Mouse (Mus musculus) embryonic facial prominence, embryonic 14.5 days (tissue): ENCODE measurements around the gene Rnf227. TPM values are rescaled to one million over a fixed set of nuclear protein-coding genes. Genes with fewer than 3 reads are reported as not detected.

Source experiments
- ATAC-seq: fragments of 200-750 bp; cut with Nextera tagmentation; 2 replicates; pipeline ENCODE4 v1.8.0; 2017; ENCODE audit warnings: low read depth, moderate number of reproducible peaks, moderate TSS enrichment
- DNase-seq: peaks from one replicate; pipeline ENCODE4 v3.0.0-alpha.2; 2015; ENCODE audit warnings: low spot score
- H3K27ac ChIP-seq: fragments of 300-500 bp; sonication (generic); replicated peaks from 2 replicates; pipeline ENCODE4 v1.5.1; 2014; ENCODE audit warnings: low read depth, mild to moderate bottlenecking, low read length, moderate library complexity
- H3K27me3 ChIP-seq: fragments of 300-500 bp; sonication (generic); replicated peaks from 2 replicates; pipeline ENCODE4 v1.6.1; 2014; ENCODE audit warnings: low read length; ENCODE audit not compliant: control insufficient read depth, insufficient read depth
- H3K36me3 ChIP-seq: fragments of 300-500 bp; sonication (generic); 2 replicates; pipeline ENCODE4 v1.6.1; 2014; ENCODE audit warnings: low read length, mixed read lengths; ENCODE audit not compliant: control insufficient read depth, insufficient read depth
- H3K4me1 ChIP-seq: fragments of 300-500 bp; sonication (generic); 2 replicates; pipeline ENCODE4 v1.6.1; 2014; ENCODE audit warnings: antibody characterized with exemption, low read length; ENCODE audit not compliant: control insufficient read depth, insufficient read depth
- H3K4me2 ChIP-seq: fragments of 300-500 bp; sonication (generic); 2 replicates; pipeline ENCODE4 v1.6.1; 2014; ENCODE audit warnings: low read depth, mild to moderate bottlenecking, low read length, moderate library complexity, mixed read lengths
- H3K4me3 ChIP-seq: fragments of 300-500 bp; sonication (generic); 2 replicates; pipeline ENCODE4 v1.5.1; 2014; ENCODE audit warnings: low read depth, mild to moderate bottlenecking, low read length
- H3K9ac ChIP-seq: fragments of 300-500 bp; sonication (generic); 2 replicates; pipeline ENCODE4 v1.6.1; 2014; ENCODE audit warnings: low read depth, mild to moderate bottlenecking, low read length, moderate library complexity, mixed read lengths
- H3K9me3 ChIP-seq: fragments of 300-500 bp; sonication (generic); 2 replicates; pipeline ENCODE4 v1.6.1; 2016; ENCODE audit warnings: low read length; ENCODE audit not compliant: control insufficient read depth
- WGBS: fragments of 180-500 bp; shearing (Covaris S2); extraction: QIAGEN DNeasy Blood & Tissue Kit; methylation state at CpG from one replicate; pipeline ENCODE4 v1.1.7; 2014; 5-methylcytosine and 5-hydroxymethylcytosine counted together
- polyA plus RNA-seq: library from polyadenylated mRNA; unstranded; fragments of >200 nt; fragmentation: Nextera tagmentation; extraction: Ambion mirVana; gene quantifications from 2 replicates; pipeline ENCODE4 v1.2.1, GENCODE M21; 2014

The Rnf227 gene
- polyA plus RNA-seq, 1 experiment from 2014 or later: 17.1 TPM

GRCm38 (mm10) chr11:69326408-69327156, 13.7 kb upstream of the Rnf227 start:
- H3K4me1 ChIP-seq: peaks cover 29% of the 10 kb centered on the region
- peak overlapping the region; percentile 91 for H3K4me2 ChIP-seq
- peak overlapping the region; percentile 49 for H3K4me3 ChIP-seq
- no peaks in the 10 kb centered on the region for H3K36me3 ChIP-seq
- 1% methylated on average over 37 of the region's 45 CpGs for WGBS
- H3K9me3 ChIP-seq: no peaks in the 10 kb centered on the region
- H3K9ac ChIP-seq: peak overlapping the region; percentile 73
- ATAC-seq: no peak
- no peak overlapping the region for H3K27ac ChIP-seq
- peaks cover 15% of the 10 kb centered on the region for H3K27me3 ChIP-seq
- DNase-seq: peak; percentile 26

- no peak for DNase-seq
- ATAC-seq: no peak
- H3K27ac ChIP-seq: no peak overlapping the region
- peaks cover 30% of the 10 kb centered on the region for H3K4me1 ChIP-seq
- peak overlapping the region; percentile 91 for H3K4me2 ChIP-seq
- H3K36me3 ChIP-seq: no peaks in the 10 kb centered on the region
- H3K9me3 ChIP-seq: no peaks in the 10 kb centered on the region
- H3K27me3 ChIP-seq: peaks cover 15% of the 10 kb centered on the region
- 9% methylated on average over 9 of the region's 9 CpGs for WGBS
- H3K9ac ChIP-seq: no peak overlapping the region
- peak overlapping the region; percentile 49; the same call in 1 of the 2 replicates for H3K4me3 ChIP-seq
Measured at GRCm38 (mm10) chr11:69327157-69327442, 13.2 kb upstream of the Rnf227 start.

GRCm38 (mm10) chr11:69327648-69328047, 12.6 kb upstream of the Rnf227 start:
- Histone ChIP-seq H3K36me3 (no peaks in the 10 kb centered on the region), H3K4me1 (peaks cover 31% of the 10 kb centered on the region), H3K9ac (no peak overlapping the region), H3K27me3 (peaks cover 15% of the 10 kb centered on the region), H3K27ac (no peak overlapping the region), H3K9me3 (no peaks in the 10 kb centered on the region), H3K4me3 (no peak overlapping the region), H3K4me2 (no peak overlapping the region)
- 51% methylated on average over 6 of the region's 6 CpGs for WGBS
- no peak for DNase-seq
- no peak for ATAC-seq

- Histone ChIP-seq H3K4me1 (peaks cover 33% of the 10 kb centered on the region), H3K9me3 (no peaks in the 10 kb centered on the region)
- ATAC-seq: no peak
Measured at GRCm38 (mm10) chr11:69328517-69328916, 11.7 kb upstream of the Rnf227 start.

GRCm38 (mm10) chr11:69331152-69331551, 9.1 kb upstream of the Rnf227 start:
- H3K4me3 ChIP-seq: no peak overlapping the region
- peak overlapping the region; percentile 68 for H3K4me2 ChIP-seq
- H3K27ac ChIP-seq: no peak overlapping the region
- no peak for DNase-seq
- 86% methylated on average over 6 of the region's 6 CpGs for WGBS
- ATAC-seq: no peak
- no peaks in the 10 kb centered on the region for H3K36me3 ChIP-seq
- peaks cover 15% of the 10 kb centered on the region for H3K27me3 ChIP-seq
- H3K4me1 ChIP-seq: peaks cover 22% of the 10 kb centered on the region
- no peaks in the 10 kb centered on the region for H3K9me3 ChIP-seq
- peak overlapping the region; percentile 67 for H3K9ac ChIP-seq

More at GRCm38 (mm10) chr11:69328517-69328916, 11.7 kb upstream of the Rnf227 start:
- no peak overlapping the region for H3K27ac ChIP-seq
- peaks cover 15% of the 10 kb centered on the region for H3K27me3 ChIP-seq
- no peak for DNase-seq
- H3K4me2 ChIP-seq: no peak overlapping the region
- H3K9ac ChIP-seq: no peak overlapping the region
- H3K36me3 ChIP-seq: no peaks in the 10 kb centered on the region
- WGBS: 90% methylated on average over 6 of the region's 6 CpGs
- H3K4me3 ChIP-seq: no peak overlapping the region

GRCm38 (mm10) chr11:69331929-69332405, 8.3 kb upstream of the Rnf227 start:
- H3K4me1 ChIP-seq: peaks cover 17% of the 10 kb centered on the region
- H3K9ac ChIP-seq: peak overlapping the region; percentile 67
- H3K9me3 ChIP-seq: no peaks in the 10 kb centered on the region
- DNase-seq (peak; percentile 93), ATAC-seq (peak; percentile 86)
- peak overlapping the region; percentile 53; the same call in 1 of the 2 replicates for H3K27ac ChIP-seq
- H3K27me3 ChIP-seq: peaks cover 10% of the 10 kb centered on the region
- WGBS: 0% methylated on average over 24 of the region's 24 CpGs
- no peaks in the 10 kb centered on the region for H3K36me3 ChIP-seq
- H3K4me2 ChIP-seq: peak overlapping the region; percentile 68
- peak overlapping the region; percentile 46 for H3K4me3 ChIP-seq

- Histone ChIP-seq H3K4me1 (peaks cover 17% of the 10 kb centered on the region), H3K4me3 (no peak overlapping the region; the same call in 1 of the 2 replicates), H3K9ac (0 out of 2 replicates have a peak overlapping the region, but pooled peaks have one; percentile 67), H3K36me3 (no peaks in the 10 kb centered on the region), H3K4me2 (peak overlapping the region; percentile 68), H3K9me3 (no peaks in the 10 kb centered on the region), H3K27me3 (peaks cover 2% of the 10 kb centered on the region), H3K27ac (peak overlapping the region; percentile 53; the same call in 1 of the 2 replicates)
- 39% methylated on average over 8 of the region's 8 CpGs for WGBS
- DNase-seq: no peak
- ATAC-seq: no peak
Measured at GRCm38 (mm10) chr11:69332713-69333253, 7.5 kb upstream of the Rnf227 start.

- Histone ChIP-seq H3K9me3 (no peaks in the 10 kb centered on the region), H3K4me1 (peaks cover 17% of the 10 kb centered on the region), H3K4me3 (no peak overlapping the region), H3K4me2 (no peak overlapping the region), H3K9ac (no peak overlapping the region), H3K27me3 (no peaks in the 10 kb centered on the region), H3K36me3 (no peaks in the 10 kb centered on the region), H3K27ac (no peak overlapping the region)
- DNase-seq: peak; percentile 10
- 55% methylated on average over 3 of the region's 3 CpGs for WGBS
- no peak for ATAC-seq
Measured at GRCm38 (mm10) chr11:69333922-69334321, 6.3 kb upstream of the Rnf227 start.
